Mouse (Mus musculus): Measurements from ENCODE around the gene Ralb.
A peak's percentile ranks its signal among the peaks of the same experiment; 100 is the strongest.

GRCm38 (mm10) chr1:119484457-119484856, 20.1 kb downstream of the Ralb start:
- TF ChIP-seq CTCF (IDR thresholded peaks at IDR 0.05; ENCODE audit: borderline replicate concordance, extremely low read depth, insufficient read depth, insufficient read length) (peak; percentile 69; the same call in 1 of the 2 replicates), POLR2A (IDR thresholded peaks at IDR 0.05; ENCODE audit: borderline replicate concordance, extremely low read depth, insufficient read depth, insufficient read length, poor library complexity, severe bottlenecking) (no peak)
